Mouse (Mus musculus): Measurements from ENCODE around the gene Ube2s. TPM values are rescaled to one million over a fixed set of nuclear protein-coding genes. Genes with fewer than 3 reads are reported as not detected.
"Not testable (repeated sequence)": the region's sequence is repeated elsewhere in the genome, so short reads cannot be mapped to it uniquely, and the experiment has no call there.

Gene Ube2s
- polyA plus RNA-seq, 1 experiment from 2014 or later: 452 TPM

DNA sequence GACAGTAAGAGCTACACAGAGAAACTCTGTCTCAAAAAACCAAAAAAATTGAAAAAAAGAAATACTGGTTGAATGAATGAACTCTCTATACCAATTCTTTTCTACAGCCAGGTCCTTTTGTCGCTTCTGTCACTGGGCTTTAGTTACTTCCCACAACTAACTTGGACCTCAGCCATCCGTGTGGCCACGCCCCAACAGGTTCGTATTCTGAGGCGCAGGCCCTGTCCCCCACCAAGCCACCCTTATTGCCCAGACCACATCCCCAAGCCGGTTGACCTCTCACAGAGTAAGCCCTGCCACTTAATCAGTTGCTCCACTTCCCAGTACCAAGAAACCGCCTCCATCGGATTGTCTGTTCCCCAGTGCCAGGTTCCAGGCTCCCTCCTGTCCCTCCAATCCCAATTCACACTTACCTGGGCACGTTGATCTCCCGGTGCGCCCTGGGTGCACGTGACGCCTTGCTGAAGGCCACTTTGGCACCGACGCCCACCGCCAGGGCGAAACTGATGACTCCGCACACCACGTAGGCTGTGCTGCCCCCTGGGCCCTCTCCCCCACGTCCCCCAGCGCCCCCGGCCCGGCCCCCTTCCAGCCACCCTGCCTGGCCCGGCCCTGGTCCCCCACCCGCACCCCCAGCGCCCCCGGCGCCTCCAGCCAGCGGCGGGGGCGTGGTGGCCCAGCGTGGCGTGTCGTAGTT, 23.4 kb upstream of the Ube2s start:
- H3K27me3 ChIP-seq (ENCODE audit: control insufficient read depth, insufficient read depth, low read length): peaks cover 18% of the 10 kb centered on the region
- ATAC-seq (ENCODE audit: low FRiP score): no peak; the same call in none of the 2 replicates
- H3K27ac ChIP-seq (ENCODE audit: low read depth, low read length): 0 out of 2 replicates have a peak overlapping the region, but pooled peaks have one; percentile 6

DNA sequence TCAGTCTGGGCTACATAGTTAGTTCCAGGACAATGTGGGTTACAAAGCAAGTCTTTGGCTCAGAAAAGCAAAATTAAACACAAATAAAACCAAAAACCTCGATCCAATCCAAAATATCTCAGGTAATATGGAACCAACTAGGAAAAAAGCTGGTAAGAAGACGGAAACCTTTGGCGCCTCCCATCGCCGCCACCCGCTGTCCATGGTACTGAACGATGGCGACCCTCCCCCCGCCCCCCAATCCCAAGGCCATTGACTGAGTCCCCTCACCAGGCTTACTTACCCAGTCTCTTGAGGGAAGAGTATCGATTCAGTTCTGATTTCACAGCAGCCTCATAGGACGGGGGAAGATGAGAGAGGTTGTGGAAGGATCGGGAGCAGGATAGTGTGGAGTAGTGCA, 18.1 kb upstream of the Ube2s start:
- Histone ChIP-seq H3K9ac (ENCODE audit: low read depth, low read length) (0 out of 2 replicates have a peak overlapping the region, but pooled peaks have one; percentile 7), H3K4me1 (replicated peaks; ENCODE audit: control insufficient read depth, insufficient read depth, low read length) (no peaks in the 10 kb centered on the region), H3K4me2 (replicated peaks; ENCODE audit: low read depth, low read length) (no peak overlapping the region), H3K36me3 (ENCODE audit: control insufficient read depth, insufficient read depth, low read length) (no peaks in the 10 kb centered on the region), H3K27ac (ENCODE audit: low read depth, low read length) (no peak overlapping the region), H3K27me3 (ENCODE audit: control insufficient read depth, insufficient read depth, low read length) (peaks cover 6% of the 10 kb centered on the region; the same call in 1 of the 2 replicates), H3K4me3 (ENCODE audit: low read depth, low read length) (no peak overlapping the region), H3K9me3 (ENCODE audit: control insufficient read depth, low read length) (no peaks in the 10 kb centered on the region)
- ATAC-seq (ENCODE audit: low FRiP score) (peak; percentile 51; the same call in 1 of the 2 replicates), DNase-seq (ENCODE audit: low spot score) (peak; percentile 35)
- 11% methylated on average over 12 of the region's 12 CpGs for WGBS

More for the DNA sequence above, 23.4 kb upstream of the Ube2s start:
- WGBS: 7% methylated on average over 34 of the region's 34 CpGs
- H3K4me2 ChIP-seq (replicated peaks; ENCODE audit: low read depth, low read length): peak overlapping the region; percentile 96
- H3K4me3 ChIP-seq (ENCODE audit: low read depth, low read length): peak overlapping the region; percentile 55
- H3K9me3 ChIP-seq (ENCODE audit: control insufficient read depth, low read length): no peaks in the 10 kb centered on the region
- H3K4me1 ChIP-seq (replicated peaks; ENCODE audit: control insufficient read depth, insufficient read depth, low read length): no peaks in the 10 kb centered on the region; the same call in 1 of the 2 replicates
- H3K36me3 ChIP-seq (ENCODE audit: control insufficient read depth, insufficient read depth, low read length): no peaks in the 10 kb centered on the region
- no peak for DNase-seq (ENCODE audit: low spot score)
- H3K9ac ChIP-seq (ENCODE audit: low read depth, low read length): peak overlapping the region; percentile 73

DNA sequence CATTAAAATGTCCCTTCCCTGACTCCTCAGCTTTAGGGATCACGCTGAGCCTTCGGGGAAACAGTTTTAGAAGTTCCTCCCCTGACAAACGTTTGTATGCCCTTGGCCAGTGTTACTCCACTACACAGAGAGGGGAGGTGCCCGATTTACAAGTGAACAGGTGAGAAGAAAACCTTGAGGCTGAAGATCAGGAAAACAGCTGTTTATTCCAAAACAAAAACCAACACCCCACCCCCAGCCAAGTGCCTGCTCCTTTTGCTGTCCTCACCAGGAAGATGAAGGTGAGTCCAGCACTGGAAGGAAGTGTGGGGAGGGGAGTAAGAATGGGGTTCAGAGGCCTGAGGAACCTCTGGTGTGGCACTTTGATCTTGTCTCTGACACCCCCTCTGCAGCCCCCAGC, 13.0 kb upstream of the Ube2s start:
- no peak overlapping the region for H3K27ac ChIP-seq (ENCODE audit: low read depth, low read length)
- no peaks in the 10 kb centered on the region for H3K36me3 ChIP-seq (ENCODE audit: control insufficient read depth, insufficient read depth, low read length)
- WGBS: 53% methylated on average over 4 of the region's 4 CpGs
- DNase-seq (ENCODE audit: low spot score) (no peak), ATAC-seq (ENCODE audit: low FRiP score) (no peak)
- no peak overlapping the region for H3K9ac ChIP-seq (ENCODE audit: low read depth, low read length)
- no peaks in the 10 kb centered on the region for H3K4me1 ChIP-seq (replicated peaks; ENCODE audit: control insufficient read depth, insufficient read depth, low read length)
- no peak overlapping the region for H3K4me2 ChIP-seq (replicated peaks; ENCODE audit: low read depth, low read length)
- H3K27me3 ChIP-seq (ENCODE audit: control insufficient read depth, insufficient read depth, low read length): no peaks in the 10 kb centered on the region; the same call in 1 of the 2 replicates
- no peak overlapping the region for H3K4me3 ChIP-seq (ENCODE audit: low read depth, low read length)
- H3K9me3 ChIP-seq (ENCODE audit: control insufficient read depth, low read length): no peaks in the 10 kb centered on the region

GRCm38 (mm10) chr7:4822162-4822907, 9.9 kb upstream of the Ube2s start:
- Histone ChIP-seq H3K9me3 (ENCODE audit: control insufficient read depth, low read length) (no peaks in the 10 kb centered on the region), H3K9ac (ENCODE audit: low read depth, low read length) (no peak overlapping the region), H3K27ac (ENCODE audit: low read depth, low read length) (no peak overlapping the region), H3K4me3 (ENCODE audit: low read depth, low read length) (no peak overlapping the region), H3K36me3 (ENCODE audit: control insufficient read depth, insufficient read depth, low read length) (no peaks in the 10 kb centered on the region), H3K4me2 (replicated peaks; ENCODE audit: low read depth, low read length) (no peak overlapping the region), H3K27me3 (ENCODE audit: control insufficient read depth, insufficient read depth, low read length) (no peaks in the 10 kb centered on the region), H3K4me1 (replicated peaks; ENCODE audit: control insufficient read depth, insufficient read depth, low read length) (no peaks in the 10 kb centered on the region)
- no peak for DNase-seq (ENCODE audit: low spot score)
- WGBS: 75% methylated on average over 6 of the region's 6 CpGs
- ATAC-seq (ENCODE audit: low FRiP score): no peak

- Histone ChIP-seq H3K27me3 (ENCODE audit: control insufficient read depth, insufficient read depth, low read length) (no peaks in the 10 kb centered on the region), H3K4me1 (replicated peaks; ENCODE audit: control insufficient read depth, insufficient read depth, low read length) (no peaks in the 10 kb centered on the region), H3K4me3 (ENCODE audit: low read depth, low read length) (no peak overlapping the region), H3K9ac (ENCODE audit: low read depth, low read length) (no peak overlapping the region), H3K9me3 (ENCODE audit: control insufficient read depth, low read length) (no peaks in the 10 kb centered on the region), H3K27ac (ENCODE audit: low read depth, low read length) (no peak overlapping the region), H3K4me2 (replicated peaks; ENCODE audit: low read depth, low read length) (no peak overlapping the region), H3K36me3 (ENCODE audit: control insufficient read depth, insufficient read depth, low read length) (no peaks in the 10 kb centered on the region)
- WGBS: 86% methylated on average over 4 of the region's 4 CpGs
- no peak for ATAC-seq (ENCODE audit: low FRiP score)
- no peak for DNase-seq (ENCODE audit: low spot score)
These were observed 9.3 kb upstream of the Ube2s start for GRCm38 (mm10) chr7:4821690-4822089.

DNA sequence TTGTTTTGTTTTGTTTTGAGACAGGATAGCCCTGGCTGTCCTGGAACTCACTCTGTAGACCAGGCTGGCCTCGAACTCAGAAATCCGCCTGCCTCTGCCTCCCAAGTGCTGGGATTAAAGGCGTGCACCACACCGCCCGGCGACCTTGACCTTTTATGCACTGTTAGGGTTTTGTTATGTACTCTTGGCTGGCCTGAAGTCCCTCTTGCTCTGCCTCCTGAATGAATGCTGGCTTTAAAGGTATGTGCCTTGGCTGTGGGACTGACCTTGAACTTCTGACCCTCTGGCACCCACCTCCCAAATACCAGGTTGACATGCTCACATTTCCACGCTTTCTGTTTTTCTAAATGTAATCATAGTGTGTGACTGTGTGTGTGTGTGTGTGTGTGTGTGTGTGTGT, 8.5 kb upstream of the Ube2s start:
- H3K27ac ChIP-seq (ENCODE audit: low read depth, low read length); H3K36me3 ChIP-seq (ENCODE audit: control insufficient read depth, insufficient read depth, low read length); H3K9ac ChIP-seq (ENCODE audit: low read depth, low read length); H3K4me2 ChIP-seq (replicated peaks; ENCODE audit: low read depth, low read length); H3K27me3 ChIP-seq (ENCODE audit: control insufficient read depth, insufficient read depth, low read length); ATAC-seq (ENCODE audit: low FRiP score); H3K4me3 ChIP-seq (ENCODE audit: low read depth, low read length); H3K9me3 ChIP-seq (ENCODE audit: control insufficient read depth, low read length); DNase-seq (ENCODE audit: low spot score); H3K4me1 ChIP-seq (replicated peaks; ENCODE audit: control insufficient read depth, insufficient read depth, low read length): not testable (repeated sequence)
- WGBS: 93% methylated on average over 7 of the region's 7 CpGs

GRCm38 (mm10) chr7:4816559-4816958, 4.2 kb upstream of the Ube2s start:
- Histone ChIP-seq H3K27ac (ENCODE audit: low read depth, low read length) (no peak overlapping the region), H3K4me2 (replicated peaks; ENCODE audit: low read depth, low read length) (no peak overlapping the region), H3K9ac (ENCODE audit: low read depth, low read length) (no peak overlapping the region), H3K9me3 (ENCODE audit: control insufficient read depth, low read length) (no peaks in the 10 kb centered on the region), H3K36me3 (ENCODE audit: control insufficient read depth, insufficient read depth, low read length) (no peaks in the 10 kb centered on the region), H3K4me3 (ENCODE audit: low read depth, low read length) (no peak overlapping the region), H3K27me3 (ENCODE audit: control insufficient read depth, insufficient read depth, low read length) (no peaks in the 10 kb centered on the region), H3K4me1 (replicated peaks; ENCODE audit: control insufficient read depth, insufficient read depth, low read length) (no peaks in the 10 kb centered on the region)
- ATAC-seq (ENCODE audit: low FRiP score) (no peak), DNase-seq (ENCODE audit: low spot score) (no peak)

GRCm38 (mm10) chr7:4813105-4813791, 858 bp upstream of the Ube2s start:
- Histone ChIP-seq H3K4me1 (replicated peaks; ENCODE audit: control insufficient read depth, insufficient read depth, low read length) (peaks cover 3% of the 10 kb centered on the region), H3K27ac (ENCODE audit: low read depth, low read length) (no peak overlapping the region), H3K4me2 (replicated peaks; ENCODE audit: low read depth, low read length) (peak overlapping the region; percentile 40), H3K9ac (ENCODE audit: low read depth, low read length) (peak overlapping the region; percentile 29; the same call in 1 of the 2 replicates), H3K4me3 (ENCODE audit: low read depth, low read length) (peak overlapping the region; percentile 99), H3K27me3 (ENCODE audit: control insufficient read depth, insufficient read depth, low read length) (no peaks in the 10 kb centered on the region), H3K36me3 (ENCODE audit: control insufficient read depth, insufficient read depth, low read length) (no peaks in the 10 kb centered on the region), H3K9me3 (ENCODE audit: control insufficient read depth, low read length) (no peaks in the 10 kb centered on the region)
- ATAC-seq (ENCODE audit: low FRiP score) (no peak), DNase-seq (ENCODE audit: low spot score) (no peak)
- 31% methylated on average over 8 of the region's 8 CpGs for WGBS

All from hindbrain, embryonic 11.5 days (tissue).